Mouse (Mus musculus): ENCODE measurements around the gene Atp1a1. TPM values are rescaled to one million over a fixed set of nuclear protein-coding genes. Genes with fewer than 3 reads are reported as not detected.
A peak's percentile ranks its signal among the peaks of the same experiment; 100 is the strongest.

Atp1a1 gene
- total RNA-seq, 2 experiments from 2014 or later, result 1,018 to 1,116 TPM

DNA sequence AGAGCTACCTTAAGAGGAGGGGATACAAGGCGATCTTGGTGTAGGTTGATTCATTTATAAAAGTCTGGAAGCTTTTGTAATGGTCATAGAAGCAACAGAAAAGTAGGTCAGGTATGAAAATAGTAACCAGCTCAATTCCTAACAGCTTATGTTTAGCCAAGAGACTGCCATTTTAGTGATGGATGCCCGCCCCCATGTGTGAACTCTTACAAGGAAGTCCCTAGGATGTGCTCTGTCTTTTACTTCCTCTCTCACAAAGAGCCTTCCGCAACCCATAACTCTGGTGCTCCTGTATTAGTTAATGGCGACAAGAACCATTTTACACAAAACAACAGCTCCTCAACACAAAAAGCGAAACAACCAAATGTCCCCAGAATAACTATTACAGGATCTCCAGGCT is 4.8 kb upstream of the Atp1a1 start:
- DNase-seq (ENCODE audit: extremely low spot score in 1 of 2, low spot score in 2 of 2), result no peak

DNA sequence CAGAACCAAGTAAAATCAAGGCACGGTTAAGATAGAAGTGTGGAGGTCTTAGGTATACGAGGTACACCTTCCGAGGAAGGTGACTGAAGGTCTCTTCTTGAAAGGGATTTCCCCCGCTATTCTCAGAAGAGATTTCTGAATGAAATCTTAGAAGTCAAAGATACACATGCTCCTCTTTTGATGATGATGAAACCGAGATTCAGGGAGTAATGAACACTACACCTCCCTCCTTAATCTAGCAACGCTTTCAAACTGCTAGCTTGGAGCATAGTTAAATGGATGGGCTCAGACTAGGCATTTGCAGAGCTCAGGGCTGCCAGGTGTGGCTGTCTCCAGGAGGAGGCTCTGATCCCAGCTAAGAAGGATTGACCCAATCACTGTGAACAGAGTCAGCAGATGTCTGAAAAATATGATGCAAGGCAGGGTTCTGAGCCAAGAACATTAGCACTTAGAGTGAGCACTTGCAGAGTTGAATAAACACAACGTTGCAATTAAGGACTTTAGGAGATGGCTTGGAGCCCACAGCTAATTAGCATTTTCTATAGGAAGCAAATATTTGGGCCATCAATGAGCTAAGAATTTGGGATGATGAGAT is 2.5 kb upstream of the Atp1a1 start:
- intact Hi-C loops (cut with DNase I), result no loop called here
- Histone ChIP-seq H3K27ac (no peak overlapping the region), H3K4me3 (no peak overlapping the region)
- no peak for TF ChIP-seq CTCF (IDR thresholded peaks at IDR 0.05)
- no peak for DNase-seq (ENCODE audit: extremely low spot score in 1 of 2, low spot score in 2 of 2)

More for the DNA sequence above, 4.8 kb upstream of the Atp1a1 start:
- Histone ChIP-seq H3K4me3 (no peak overlapping the region), H3K27ac (peak overlapping the region; percentile 24; the same call in 1 of the 2 replicates)
- TF ChIP-seq CTCF (IDR thresholded peaks at IDR 0.05), result no peak
- intact Hi-C loops (cut with DNase I), result no loop called here

DNA sequence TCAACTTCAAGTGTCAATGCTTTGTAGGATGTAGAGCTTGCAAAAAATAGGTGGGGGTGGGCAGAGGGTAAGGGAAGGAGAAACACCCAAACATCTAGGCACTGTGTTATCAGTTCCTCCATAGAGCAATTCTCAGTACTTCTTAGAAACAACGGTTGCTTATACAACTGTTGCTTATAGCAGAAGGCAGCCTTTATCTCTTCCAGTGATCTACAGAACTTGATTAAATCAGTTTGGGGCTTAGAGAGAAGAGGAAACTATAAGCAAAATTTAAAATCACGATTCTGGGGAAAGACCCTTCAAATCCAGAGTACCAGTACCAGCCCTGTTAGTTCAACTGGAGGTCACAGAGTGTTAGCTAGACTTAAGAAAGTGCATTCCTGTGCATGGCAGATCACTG is 1.2 kb upstream of the Atp1a1 start:
- intact Hi-C loops (cut with DNase I), result loop anchor here (2.0 kb wide), 2 partner anchors 143 to 201 kb away; no protein-coding TSS in a partner anchor
- no peak for TF ChIP-seq CTCF (IDR thresholded peaks at IDR 0.05)

DNA sequence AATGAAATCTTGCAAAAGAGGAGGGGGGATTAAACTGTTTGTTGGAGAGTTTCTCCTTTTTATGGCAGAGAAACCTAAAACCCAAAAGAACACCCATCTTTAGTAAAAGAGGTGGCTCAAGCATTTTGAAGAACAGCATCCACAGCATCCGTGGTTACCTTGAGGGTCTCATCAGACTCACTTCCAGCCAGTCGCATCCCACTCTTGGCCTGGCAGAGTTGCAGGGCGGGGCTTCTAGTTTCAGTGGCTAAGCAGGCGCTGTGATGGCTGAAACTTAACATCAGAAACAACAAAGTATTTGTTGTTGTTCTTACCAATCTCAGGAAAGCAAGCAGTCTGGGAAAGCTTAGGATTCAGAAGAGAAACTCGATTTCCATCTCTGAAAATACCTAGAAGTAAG is 807 bp upstream of the Atp1a1 start:
- peak overlapping the region; percentile 83 for H3K4me3 ChIP-seq
- no peak for DNase-seq (ENCODE audit: extremely low spot score in 1 of 2, low spot score in 2 of 2)
- H3K27ac ChIP-seq, result peak overlapping the region; percentile 100
- TF ChIP-seq CTCF (IDR thresholded peaks at IDR 0.05), result no peak
- intact Hi-C loops (cut with DNase I), result loop anchor here (2.0 kb wide), 2 partner anchors 144 to 202 kb away; no protein-coding TSS in a partner anchor

More for the DNA sequence above, 1.2 kb upstream of the Atp1a1 start:
- Histone ChIP-seq H3K4me3 (no peak overlapping the region), H3K27ac (no peak overlapping the region; the same call in none of the 2 replicates)
- DNase-seq (ENCODE audit: extremely low spot score in 1 of 2, low spot score in 2 of 2), result no peak

DNA sequence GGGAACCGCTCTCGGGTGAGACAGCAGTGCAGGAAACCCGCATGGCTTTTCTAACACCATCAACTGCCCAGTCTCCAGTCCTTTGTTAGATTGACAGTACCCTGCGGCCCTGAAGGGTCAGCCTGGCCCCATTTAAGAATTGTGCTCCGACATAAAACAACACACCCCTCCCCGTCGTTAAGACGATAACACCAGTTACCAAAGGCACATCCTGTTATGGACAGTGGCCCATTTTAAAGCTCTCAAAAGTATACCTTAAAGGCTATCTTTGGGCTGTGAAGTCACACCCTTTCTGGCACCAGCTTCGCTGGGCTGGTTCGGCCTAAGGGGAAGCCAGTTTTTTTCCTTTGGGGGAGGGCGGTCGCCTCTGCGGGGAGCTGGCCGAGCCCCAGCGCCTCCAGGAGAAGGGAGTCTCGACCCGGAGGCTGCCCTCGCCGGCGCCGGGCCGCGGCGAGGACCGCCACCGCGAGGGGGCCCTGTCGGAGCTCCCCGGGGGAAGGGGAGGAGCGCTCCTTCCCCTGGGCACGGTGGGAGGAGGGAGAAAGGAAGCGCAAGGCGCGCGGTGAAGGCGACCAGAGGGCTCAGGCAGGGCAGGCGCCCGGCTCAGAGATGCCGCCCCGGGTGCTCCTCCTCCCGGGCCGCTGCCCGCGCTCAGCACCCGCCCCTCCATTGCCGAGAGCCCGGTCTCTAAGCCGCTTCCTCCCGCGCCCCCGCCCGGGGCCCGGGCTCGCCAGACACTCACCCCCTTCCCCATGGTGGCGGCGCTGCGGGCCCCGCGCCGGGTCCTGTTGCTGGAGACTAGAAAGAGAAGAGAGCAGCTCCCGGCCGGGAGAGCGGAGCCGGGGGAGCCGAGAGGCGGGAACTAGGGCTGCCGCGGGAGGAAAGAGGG is 579 bp downstream of the Atp1a1 start:
- TF ChIP-seq CTCF (IDR thresholded peaks at IDR 0.05), result peak; percentile 55
- Histone ChIP-seq H3K27ac (peak overlapping the region; percentile 100), H3K4me3 (peak overlapping the region; percentile 83)
- peak; percentile 70 to 72 for DNase-seq (ENCODE audit: extremely low spot score in 1 of 2, low spot score in 2 of 2)
- intact Hi-C loops (cut with DNase I), result loop anchor here (1.0 to 5.0 kb wide), 4 partner anchors 97 to 203 kb away; no protein-coding TSS in a partner anchor

DNA sequence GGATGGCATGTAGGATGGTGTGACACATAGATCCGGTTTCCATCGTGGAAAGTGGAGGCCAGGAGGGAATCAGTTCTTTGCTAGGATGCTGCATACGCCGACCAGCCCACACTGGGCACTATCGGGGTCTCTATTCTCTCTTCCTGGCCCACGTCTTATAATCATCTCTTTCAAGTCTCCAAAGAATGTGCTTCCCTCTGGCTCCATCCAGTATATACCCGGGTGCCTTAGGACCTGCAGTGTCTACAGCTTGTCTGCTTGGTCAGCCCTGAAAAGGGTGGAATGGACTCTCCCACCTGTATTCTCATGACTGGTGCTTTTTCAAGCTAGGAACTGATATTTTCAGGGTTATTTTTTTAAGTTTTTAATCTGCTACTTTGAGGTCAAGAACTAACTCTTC is 1.3 kb downstream of the Atp1a1 start:
- DNase-seq (ENCODE audit: extremely low spot score in 1 of 2, low spot score in 2 of 2), result no peak
- intact Hi-C loops (cut with DNase I), result loop anchor here (1.0 to 5.0 kb wide), 2 partner anchors 96 to 191 kb away; no protein-coding TSS in a partner anchor
- H3K4me3 ChIP-seq, result peak overlapping the region; percentile 83
- TF ChIP-seq CTCF (IDR thresholded peaks at IDR 0.05), result no peak
- H3K27ac ChIP-seq, result peak overlapping the region; percentile 100

DNA sequence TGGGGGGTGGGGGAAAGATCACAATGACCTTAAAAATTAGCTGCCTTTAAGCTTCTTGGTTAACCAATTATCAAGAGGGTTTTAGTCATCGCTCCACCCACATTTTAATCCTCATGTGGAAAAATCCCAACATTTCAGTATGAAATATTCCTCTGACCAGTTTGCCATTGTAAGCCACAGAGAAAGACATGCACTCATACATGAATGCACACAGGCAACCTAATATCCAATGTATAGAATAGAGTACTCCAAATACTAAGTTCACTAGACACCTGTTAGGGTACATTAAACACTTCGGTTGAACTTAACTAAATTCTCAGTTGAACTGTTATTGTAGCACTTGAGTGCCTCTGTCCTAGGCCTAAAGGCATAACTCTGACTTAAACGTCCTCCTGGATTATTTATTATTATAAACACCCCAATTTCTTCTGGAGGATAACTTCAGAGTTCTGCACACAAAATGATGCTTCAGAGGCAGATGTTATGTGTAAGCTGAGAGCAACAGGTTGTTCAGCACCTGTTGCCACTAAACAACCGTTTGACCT is 1.9 kb downstream of the Atp1a1 start:
- Histone ChIP-seq H3K4me3 (peak overlapping the region; percentile 83), H3K27ac (peak overlapping the region; percentile 100)
- TF ChIP-seq CTCF (IDR thresholded peaks at IDR 0.05), result no peak
- intact Hi-C loops (cut with DNase I), result loop anchor here (1.0 to 5.0 kb wide), 2 partner anchors 95 to 192 kb away; no protein-coding TSS in a partner anchor
- no peak for DNase-seq (ENCODE audit: extremely low spot score in 1 of 2, low spot score in 2 of 2)

DNA sequence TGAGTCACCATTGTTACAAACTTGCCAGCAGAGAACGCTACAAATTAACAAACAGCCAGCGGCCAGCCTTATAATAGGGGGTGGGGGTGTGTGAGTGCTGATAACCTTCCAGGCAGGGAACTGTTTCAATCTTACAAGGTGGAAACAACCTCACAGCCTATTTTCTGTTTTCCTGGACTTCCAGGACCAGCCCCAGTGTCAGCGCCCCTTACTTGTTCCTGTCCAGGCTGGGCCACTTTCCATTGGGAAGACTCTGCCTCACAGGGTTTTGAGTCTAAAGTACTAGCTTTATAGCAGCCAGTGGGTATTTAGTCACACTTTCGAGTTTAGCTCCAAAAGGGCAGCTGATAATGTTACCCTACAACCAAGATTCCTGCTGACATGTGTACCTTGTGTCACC is 2.8 kb downstream of the Atp1a1 start:
- DNase-seq (ENCODE audit: extremely low spot score in 1 of 2, low spot score in 2 of 2), result no peak
- Histone ChIP-seq H3K27ac (peak overlapping the region; percentile 100), H3K4me3 (peak overlapping the region; percentile 83)
- TF ChIP-seq CTCF (IDR thresholded peaks at IDR 0.05), result no peak
- intact Hi-C loops (cut with DNase I), result loop anchor here (5.0 kb wide), 1 partner anchor 94 kb away; no protein-coding TSS in a partner anchor

DNA sequence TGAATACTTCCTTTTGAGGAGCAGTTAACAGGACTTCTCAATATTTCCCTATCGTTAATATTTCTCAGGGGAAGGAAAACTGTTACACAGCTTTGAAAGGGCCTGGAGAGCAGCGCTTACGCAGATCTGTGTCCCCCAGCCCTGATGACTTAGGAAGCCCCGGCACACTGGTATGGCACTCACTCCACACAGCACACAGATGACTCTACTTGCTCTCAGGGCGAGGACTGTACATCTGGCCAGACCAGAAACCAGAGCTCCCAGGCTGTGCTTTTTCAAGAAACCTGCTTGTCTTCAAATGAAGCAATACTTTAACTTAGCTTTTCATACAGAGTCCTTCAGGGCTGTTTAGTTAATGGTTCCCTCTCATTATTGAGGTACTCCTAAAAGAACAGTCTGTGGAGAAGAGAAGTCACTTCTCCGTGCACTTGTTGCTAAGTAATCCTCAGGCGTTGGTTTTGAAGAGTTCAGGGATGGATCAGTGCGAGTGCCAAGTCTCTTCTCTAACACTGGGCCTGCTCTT is 3.4 kb downstream of the Atp1a1 start:
- Histone ChIP-seq H3K4me3 (peak overlapping the region; percentile 83), H3K27ac (0 out of 2 replicates have a peak overlapping the region, but pooled peaks have one; percentile 28)
- no peak for TF ChIP-seq CTCF (IDR thresholded peaks at IDR 0.05)
- intact Hi-C loops (cut with DNase I), result loop anchor here (5.0 kb wide), 1 partner anchor 94 kb away; no protein-coding TSS in a partner anchor
- DNase-seq (ENCODE audit: extremely low spot score in 1 of 2, low spot score in 2 of 2), result no peak

DNA sequence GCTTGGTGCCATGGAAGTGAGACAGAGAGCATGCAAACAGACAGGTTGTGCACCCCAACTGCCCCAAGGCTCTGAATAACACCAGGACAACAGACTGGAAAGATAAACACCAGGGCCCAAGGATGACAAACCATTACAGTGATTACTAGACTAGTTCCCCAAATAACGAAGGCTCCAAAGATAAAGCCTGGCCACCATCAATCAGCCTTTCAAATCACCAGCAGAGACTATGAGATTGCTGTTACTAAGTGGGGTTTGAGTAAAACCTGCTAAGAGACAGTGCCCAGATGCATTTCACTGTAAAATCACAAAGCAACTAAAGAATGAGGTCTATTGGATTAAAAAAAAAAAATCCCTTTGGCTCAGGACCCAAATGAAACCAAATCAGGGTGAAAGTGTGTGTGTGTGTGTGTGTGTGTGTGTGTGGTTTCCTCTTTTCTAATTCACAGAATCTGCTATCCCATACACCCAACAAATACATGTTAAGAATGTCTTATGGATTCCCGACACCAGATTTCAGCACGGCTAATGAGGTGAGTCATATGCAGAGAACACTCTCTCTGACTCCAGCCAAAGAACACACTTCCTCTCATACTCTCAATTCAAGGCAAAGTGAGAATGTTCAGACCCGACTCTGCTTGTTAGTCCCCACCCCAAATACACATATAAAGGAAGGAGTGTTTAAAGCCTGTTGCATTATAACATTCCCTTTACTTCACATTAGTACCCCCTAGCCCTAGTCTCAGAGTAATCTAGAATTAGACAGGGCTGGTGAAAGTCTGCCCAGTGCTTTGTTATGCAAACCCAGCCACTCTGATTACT is 4.4 kb downstream of the Atp1a1 start:
- intact Hi-C loops (cut with DNase I), result loop anchor here (5.0 kb wide), 1 partner anchor 93 kb away; no protein-coding TSS in a partner anchor
- no peak for DNase-seq (ENCODE audit: extremely low spot score in 1 of 2, low spot score in 2 of 2)

More for the DNA sequence above, 4.4 kb downstream of the Atp1a1 start:
- H3K4me3 ChIP-seq, result peak overlapping the region; percentile 83
- H3K27ac ChIP-seq, result peak overlapping the region; percentile 42
- TF ChIP-seq CTCF (IDR thresholded peaks at IDR 0.05), result no peak

Measured in left cerebral cortex, adult 2 months (tissue).